ENCODE assay signal across 10 mouse cellular contexts in genomic region chr15:102518859-102519201, GRCm38 (mm10). TPM values are rescaled to one million over a fixed set of nuclear protein-coding genes. Genes with fewer than 3 reads are reported as not detected.
DNase-seq lines count a peak whose midpoint lies in the region; ATAC-seq and TF ChIP-seq lines count a peak whose summit lies in the region.
"Had no signal": no experiment of that assay in that cellular context is flagged by ENCODE, and none has a peak within 500 bp of the region (broad histone marks: within the 10 kb centered on the region; RNA-seq: fewer than 3 reads in every experiment).

No protein-coding gene starts in this region.

- WGBS in heart, adult 2 months = 5% methylated on average over 9 of the region's 9 CpGs
- WGBS in thymus, adult 2 months = under 1% methylated on average over 9 of the region's 9 CpGs
- WGBS in liver, embryonic 13.5 days (ENCODE audit: insufficient replicate concordance) = 4% methylated on average over 9 of the region's 9 CpGs

- H3K79me2 ChIP-seq in heart, adult 2 months (replicated peaks; ENCODE audit: control insufficient read depth, insufficient read depth, low read length) = no peaks in the 10 kb centered on the region

- ATAC-seq in liver, embryonic 13.5 days (ENCODE audit: low read depth) = no peak
- no peak for ATAC-seq in granulocyte monocyte progenitor cell, adult 5-6 weeks (replicated peaks; ENCODE audit: poor library complexity, severe bottlenecking)

- H3K36me3 ChIP-seq in heart, adult 2 months (ENCODE audit: control insufficient read depth, insufficient read depth, low read length) = no peaks in the 10 kb centered on the region
- H3K36me3 ChIP-seq in thymus, adult 2 months (ENCODE audit: control insufficient read depth, insufficient read depth, low read length) = peaks cover 3% of the 10 kb centered on the region; the same call in 1 of the 2 replicates
- peaks cover 30% of the 10 kb centered on the region for H3K36me3 ChIP-seq in liver, embryonic 13.5 days

- H3K4me1 ChIP-seq in heart, adult 2 months (ENCODE audit: control insufficient read depth, insufficient read depth, low read length) = peaks cover 2% of the 10 kb centered on the region; the same call in 1 of the 2 replicates
- peaks cover 15% of the 10 kb centered on the region for H3K4me1 ChIP-seq in thymus, adult 2 months (replicated peaks; ENCODE audit: control insufficient read depth, insufficient read depth, low read length)
- H3K4me1 ChIP-seq in liver, embryonic 13.5 days (replicated peaks) = peaks cover 51% of the 10 kb centered on the region

- peak overlapping the region; percentile 87 for H3K4me3 ChIP-seq in heart, adult 2 months
- H3K4me3 ChIP-seq in thymus, adult 2 months (ENCODE audit: control insufficient read depth, insufficient read depth, low read length) = peak overlapping the region; percentile 52
- peak overlapping the region; percentile 81 for H3K4me3 ChIP-seq in liver, embryonic 13.5 days (replicated peaks)

- no peak for TF ChIP-seq EP300 in heart, adult 2 months (IDR thresholded peaks at IDR 0.05; ENCODE audit: insufficient read depth, low read depth, low read length)

- intact Hi-C loops in heart, adult 2 months (cut with DNase I) = loop anchor here (2.0 to 5.0 kb wide), 2 partner anchors 48 to 112 kb away; partner anchors contain the start of genes Pcbp2 and Sp1

- no peaks in the 10 kb centered on the region for H3K27me3 ChIP-seq in heart, adult 2 months (ENCODE audit: control insufficient read depth, insufficient read depth, low read length)
- no peaks in the 10 kb centered on the region for H3K27me3 ChIP-seq in thymus, adult 2 months (ENCODE audit: control insufficient read depth, insufficient read depth, low read length)
- peaks cover 5% of the 10 kb centered on the region; the same call in 1 of the 2 replicates for H3K27me3 ChIP-seq in liver, embryonic 13.5 days

- peak overlapping the region; percentile 98 for H3K9ac ChIP-seq in heart, adult 2 months (ENCODE audit: low read depth, low read length)
- peak overlapping the region; percentile 87 for H3K9ac ChIP-seq in liver, embryonic 13.5 days

- TF ChIP-seq POLR2A in heart, adult 2 months (IDR thresholded peaks at IDR 0.05; ENCODE audit: insufficient read depth, low read depth, low read length) = no peak
- TF ChIP-seq POLR2A in thymus, adult 2 months (IDR thresholded peaks at IDR 0.05; ENCODE audit: control insufficient read depth, extremely low read depth, insufficient read depth, low read length, poor library complexity) = no peak

- peak overlapping the region; percentile 99 for H3K27ac ChIP-seq in heart, adult 2 months
- H3K27ac ChIP-seq in thymus, adult 2 months (ENCODE audit: control insufficient read depth, insufficient read depth, low read length) = peak overlapping the region; percentile 46
- peak overlapping the region; percentile 96 for H3K27ac ChIP-seq in liver, embryonic 13.5 days

- peak overlapping the region; percentile 98 for H3K4me2 ChIP-seq in liver, embryonic 13.5 days

- DNase-seq in heart, adult 2 months = no peak
- no peak for DNase-seq in heart, adult 18-20 months
- no peak for DNase-seq in thymus, adult 2 months
- no peak for DNase-seq in thymus, postnatal 0 days (ENCODE audit: low spot score)
- DNase-seq in liver, embryonic 13.5 days = no peak
- no peak for DNase-seq in ovary, adult 18-20 months (ENCODE audit: low spot score)
- no peak for DNase-seq in retina, postnatal 1 day

- no peaks in the 10 kb centered on the region for H3K9me3 ChIP-seq in liver, embryonic 13.5 days (replicated peaks)

- no peak for TF ChIP-seq CTCF in heart, adult 2 months (IDR thresholded peaks at IDR 0.05)
- no peak for TF ChIP-seq CTCF in thymus, adult 2 months (IDR thresholded peaks at IDR 0.05; ENCODE audit: borderline replicate concordance, control insufficient read depth, extremely low read depth, insufficient read depth, low read length, poor library complexity)

RNA-seq across cellular contexts. Expression of gene Tarbp2, which starts 0.8 kb away (rescaled TPM):
- 10 to 100 TPM; 37.4 to 43.6 TPM for total RNA-seq in heart, adult 2 months (2021)
- polyA plus RNA-seq in heart, adult 2 months (2012; rRNA removed) = 79.2 and 85.0 TPM in 2 replicates
- total RNA-seq in heart, adult 18-20 months (2021) = 10 to 100 TPM; 40.1 to 43.0 TPM
- polyA plus RNA-seq in thymus, adult 2 months (2012; rRNA removed) = 133 and 166 TPM in 2 replicates
- polyA plus RNA-seq in thymus, postnatal 0 days (2015; fragmentation: Nextera tagmentation; extraction: Ambion mirVana) = 65.5 and 66.3 TPM in 2 replicates
- polyA plus RNA-seq in liver, embryonic 13.5 days (2015; fragmentation: Nextera tagmentation; extraction: Ambion mirVana) = 52.2 and 55.4 TPM in 2 replicates
- total RNA-seq in granulocyte monocyte progenitor cell, adult 5-6 weeks (2014; fragmentation: Nextera tagmentation) = 29.4 and 36.3 TPM in 2 replicates
- total RNA-seq in granulocyte monocyte progenitor cell, adult 5-6 weeks (2017) = 18.7 and 20.0 TPM in 2 replicates

RNA-seq across cellular contexts. Expression of gene Map3k12, which starts 2.0 kb away (rescaled TPM):
- 1 to 10 TPM; 2.1 to 2.4 TPM for total RNA-seq in heart, adult 2 months (2021)
- polyA plus RNA-seq in heart, adult 2 months (2012; rRNA removed) = 4.1 and 5.5 TPM in 2 replicates
- 1 to 10 TPM; 1.8 to 2.3 TPM for total RNA-seq in heart, adult 18-20 months (2021)
- 11.3 and 12.7 TPM in 2 replicates for polyA plus RNA-seq in thymus, adult 2 months (2012; rRNA removed)
- polyA plus RNA-seq in thymus, postnatal 0 days (2015; fragmentation: Nextera tagmentation; extraction: Ambion mirVana) = 4.1 and 4.2 TPM in 2 replicates
- 1.8 and 2.1 TPM in 2 replicates for polyA plus RNA-seq in liver, embryonic 13.5 days (2015; fragmentation: Nextera tagmentation; extraction: Ambion mirVana)
- total RNA-seq in granulocyte monocyte progenitor cell, adult 5-6 weeks (2014; fragmentation: Nextera tagmentation) = 0.38 TPM in 1 of 2 replicates, not detected in the other
- total RNA-seq in granulocyte monocyte progenitor cell, adult 5-6 weeks (2017) = 0.26 and 0.60 TPM in 2 replicates

RNA-seq across cellular contexts. Expression of gene Npff, which starts 5.9 kb away (rescaled TPM):
- total RNA-seq in heart, adult 2 months (2021) = 1 to 10 TPM in 1 of 2 experiments, under 1 TPM in 1; 0.50 to 1.4 TPM
- 5.1 and 6.3 TPM in 2 replicates for polyA plus RNA-seq in heart, adult 2 months (2012; rRNA removed)
- under 1 TPM; 0.87 to 0.92 TPM for total RNA-seq in heart, adult 18-20 months (2021)
- 10.8 and 11.7 TPM in 2 replicates for polyA plus RNA-seq in thymus, adult 2 months (2012; rRNA removed)
- 2.1 and 3.9 TPM in 2 replicates for polyA plus RNA-seq in thymus, postnatal 0 days (2015; fragmentation: Nextera tagmentation; extraction: Ambion mirVana)
- 0.93 and 1.1 TPM in 2 replicates for polyA plus RNA-seq in liver, embryonic 13.5 days (2015; fragmentation: Nextera tagmentation; extraction: Ambion mirVana)
- 12.9 and 19.4 TPM in 2 replicates for total RNA-seq in granulocyte monocyte progenitor cell, adult 5-6 weeks (2014; fragmentation: Nextera tagmentation)
- total RNA-seq in granulocyte monocyte progenitor cell, adult 5-6 weeks (2017) = 2.4 TPM in 1 of 2 replicates, not detected in the other

RNA-seq across cellular contexts. Expression of gene Gm10337, which starts 15.3 kb away (rescaled TPM):
- total RNA-seq in heart, adult 2 months (2021) = not detected
- polyA plus RNA-seq in heart, adult 2 months (2012; rRNA removed) = not detected in 2 replicates
- not detected for total RNA-seq in heart, adult 18-20 months (2021)
- polyA plus RNA-seq in thymus, adult 2 months (2012; rRNA removed) = not detected in 2 replicates
- 2.0 TPM in 1 of 2 replicates, not detected in the other for polyA plus RNA-seq in thymus, postnatal 0 days (2015; fragmentation: Nextera tagmentation; extraction: Ambion mirVana)
- polyA plus RNA-seq in liver, embryonic 13.5 days (2015; fragmentation: Nextera tagmentation; extraction: Ambion mirVana) = not detected in 2 replicates
- total RNA-seq in granulocyte monocyte progenitor cell, adult 5-6 weeks (2014; fragmentation: Nextera tagmentation) = 7.7 TPM in 1 of 2 replicates, not detected in the other
- total RNA-seq in granulocyte monocyte progenitor cell, adult 5-6 weeks (2017) = not detected in 2 replicates
- total RNA-seq: layer of hippocampus, postnatal 25 days had no signal
- polyA plus RNA-seq: brain, embryonic 14.5 days had no signal

RNA-seq across cellular contexts. Expression of gene Pcbp2, which starts 48.5 kb away (rescaled TPM):
- 100 to 1,000 TPM; 442 to 494 TPM for total RNA-seq in heart, adult 2 months (2021)
- polyA plus RNA-seq in heart, adult 2 months (2012; rRNA removed) = 384 and 453 TPM in 2 replicates
- 100 to 1,000 TPM; 418 to 491 TPM for total RNA-seq in heart, adult 18-20 months (2021)
- polyA plus RNA-seq in thymus, adult 2 months (2012; rRNA removed) = 846 and 935 TPM in 2 replicates
- polyA plus RNA-seq in thymus, postnatal 0 days (2015; fragmentation: Nextera tagmentation; extraction: Ambion mirVana) = 263 and 265 TPM in 2 replicates
- 91.4 and 92.1 TPM in 2 replicates for polyA plus RNA-seq in liver, embryonic 13.5 days (2015; fragmentation: Nextera tagmentation; extraction: Ambion mirVana)
- total RNA-seq in granulocyte monocyte progenitor cell, adult 5-6 weeks (2014; fragmentation: Nextera tagmentation) = 731 and 799 TPM in 2 replicates
- total RNA-seq in granulocyte monocyte progenitor cell, adult 5-6 weeks (2017) = 213 and 218 TPM in 2 replicates

Comparison
In these comparisons a context has a peak if more than half of its experiments do, and no peak if none do; other contexts are left out.
1. H3K27ac ChIP-seq: peak in every context shown above with its lines; median percentile 99 in heart, adult 2 months; 96 in liver, embryonic 13.5 days; 46 in thymus, adult 2 months.